Mouse (Mus musculus) myocyte (in vitro differentiated cells): ENCODE measurements at regions not wholly inside any gene's neighbourhood (a gene's known extent, or its start where the extent isn't known, plus 50 kb on each side); places are given as distances from the start of the nearest gene placed in this dataset.
A peak's percentile ranks its signal among the peaks of the same experiment; 100 is the strongest.

Experiments used
- H3K27me3 ChIP-seq: one replicate; pipeline ENCODE4 v1.6.1; 2011; ENCODE audit not compliant: control insufficient read depth, insufficient read depth, insufficient read length
- H3K36me3 ChIP-seq: one replicate; pipeline ENCODE4 v1.6.1; 2011; ENCODE audit not compliant: control insufficient read depth, insufficient read depth
- H3K4me2 ChIP-seq: one replicate; pipeline ENCODE4 v1.6.1; 2011; ENCODE audit warnings: low read depth, control low read depth
- H3K4me3 ChIP-seq: one replicate; pipeline ENCODE4 v1.5.1; 2011; ENCODE audit warnings: mild to moderate bottlenecking, control low read depth, moderate library complexity
- H3K79me2 ChIP-seq: one replicate; pipeline ENCODE4 v1.6.1; 2011; ENCODE audit not compliant: control insufficient read depth, insufficient read depth
- H3ac ChIP-seq: one replicate; pipeline ENCODE4 v1.6.1; 2011; ENCODE audit not compliant: control insufficient read depth, insufficient read length
- CEBPB ChIP-seq: IDR thresholded peaks from 2 replicates; pipeline ENCODE4 v1.6.1; 2011; ENCODE audit warnings: mild to moderate bottlenecking, moderate library complexity; ENCODE audit not compliant: poor library complexity, insufficient read depth, severe bottlenecking
- E2F4 ChIP-seq: IDR thresholded peaks from one replicate; pipeline ENCODE4 v1.6.1; 2011; ENCODE audit warnings: mild to moderate bottlenecking, control low read depth, moderate library complexity; ENCODE audit not compliant: insufficient read depth
- MAX ChIP-seq: IDR thresholded peaks from one replicate; pipeline ENCODE4 v1.6.1; 2011; ENCODE audit warnings: low read depth, mild to moderate bottlenecking, control low read depth
- MYOD1 ChIP-seq, 3 experiments: IDR thresholded peaks; one replicate each; pipeline ENCODE4 v1.6.1; 2011; ENCODE audit warnings: control low read depth in 2 of 3, low read depth in 2 of 3, mild to moderate bottlenecking in 2 of 3, moderate library complexity in 1 of 3; ENCODE audit not compliant: insufficient read length in 2 of 3, control insufficient read depth in 1 of 3
- MYOG ChIP-seq, 3 experiments: IDR thresholded peaks; one replicate each; pipeline ENCODE4 v1.6.1; 2011; ENCODE audit warnings: control low read depth in 2 of 3, low read depth in 2 of 3, mild to moderate bottlenecking in 2 of 3; ENCODE audit not compliant: insufficient read length in 2 of 3, control insufficient read depth in 1 of 3, insufficient read depth in 1 of 3
- POLR2A ChIP-seq: IDR thresholded peaks from one replicate; pipeline ENCODE4 v1.6.1; 2011; ENCODE audit warnings: low read depth, mild to moderate bottlenecking, control low read depth, moderate library complexity; ENCODE audit not compliant: insufficient read length
- POLR2AphosphoS2 ChIP-seq: IDR thresholded peaks from one replicate; pipeline ENCODE4 v1.6.1; 2011; ENCODE audit warnings: low read depth, control low read depth; ENCODE audit not compliant: insufficient read length
- REST ChIP-seq: IDR thresholded peaks from one replicate; pipeline ENCODE4 v1.6.1; 2011; ENCODE audit warnings: mild to moderate bottlenecking, control low read depth, moderate library complexity; ENCODE audit not compliant: insufficient read depth, insufficient read length
- SRF ChIP-seq: IDR thresholded peaks from one replicate; pipeline ENCODE4 v1.6.1; 2011; ENCODE audit warnings: low read depth; ENCODE audit not compliant: control insufficient read depth, insufficient read length
- TCF12 ChIP-seq: IDR thresholded peaks from one replicate; pipeline ENCODE4 v1.6.1; 2011; ENCODE audit warnings: mild to moderate bottlenecking, control low read depth; ENCODE audit not compliant: poor library complexity, insufficient read depth, severe bottlenecking
- TCF3 ChIP-seq: IDR thresholded peaks from one replicate; pipeline ENCODE4 v1.6.1; 2011; ENCODE audit warnings: low read depth, control low read depth; ENCODE audit not compliant: insufficient read length
- USF1 ChIP-seq: IDR thresholded peaks from one replicate; pipeline ENCODE4 v1.6.1; 2011; ENCODE audit warnings: low read depth, mild to moderate bottlenecking, control low read depth, moderate library complexity

- Histone ChIP-seq H3ac (no peak overlapping the region), H3K79me2 (no peaks in the 10 kb centered on the region), H3K27me3 (no peaks in the 10 kb centered on the region), H3K36me3 (no peaks in the 10 kb centered on the region), H3K4me2 (peak overlapping the region; percentile 36), H3K4me3 (no peak overlapping the region)
- no peak for TF ChIP-seq SRF
- TF ChIP-seq CEBPB = 0 out of 2 replicates have a peak, but pooled peaks have one; percentile 33
These were observed 71.4 kb downstream of the Gm26897 start for GRCm38 (mm10) chr5:111805150-111805549.

- H3K79me2 ChIP-seq = no peaks in the 10 kb centered on the region
- no peaks in the 10 kb centered on the region for H3K27me3 ChIP-seq
- no peaks in the 10 kb centered on the region for H3K36me3 ChIP-seq
- TF ChIP-seq E2F4 (no peak), CEBPB (peak; percentile 98)
- H3ac ChIP-seq = no peak overlapping the region
- H3K4me3 ChIP-seq = no peak overlapping the region
- H3K4me2 ChIP-seq = peak overlapping the region; percentile 36
These were observed 72.1 kb downstream of the Gm26897 start for GRCm38 (mm10) chr5:111805761-111806191.

- Histone ChIP-seq H3K4me2 (peak overlapping the region; percentile 35), H3ac (no peak overlapping the region), H3K27me3 (no peaks in the 10 kb centered on the region), H3K79me2 (no peaks in the 10 kb centered on the region), H3K4me3 (no peak overlapping the region), H3K36me3 (no peaks in the 10 kb centered on the region)
- TF ChIP-seq TCF12 (no peak), POLR2AphosphoS2 (no peak), MYOG (IDR thresholded peaks at IDR 0.05; ENCODE audit: control insufficient read depth in 1 of 3, insufficient read depth in 1 of 3, insufficient read length in 2 of 3, low read depth in 2 of 3) (no peak)
These were observed 76.5 kb downstream of the Gm26897 start for GRCm38 (mm10) chr5:111810079-111810808.

- Histone ChIP-seq H3K36me3 (no peaks in the 10 kb centered on the region), H3K4me3 (no peak overlapping the region), H3K4me2 (no peak overlapping the region), H3K27me3 (peaks cover 19% of the 10 kb centered on the region), H3K79me2 (no peaks in the 10 kb centered on the region), H3ac (no peak overlapping the region)
- no peak for TF ChIP-seq USF1
- TF ChIP-seq MYOG (IDR thresholded peaks at IDR 0.05; ENCODE audit: control insufficient read depth in 1 of 3, insufficient read depth in 1 of 3, insufficient read length in 2 of 3, low read depth in 2 of 3) = no peak
- no peak for TF ChIP-seq SRF
- no peak for TF ChIP-seq CEBPB
- TF ChIP-seq MYOD1 (IDR thresholded peaks at IDR 0.05; ENCODE audit: control insufficient read depth in 1 of 3, insufficient read length in 2 of 3, low read depth in 2 of 3) = no peak
- no peak for TF ChIP-seq REST
- no peak for TF ChIP-seq TCF12
- TF ChIP-seq POLR2AphosphoS2 = no peak
- TF ChIP-seq MAX = no peak
- no peak for TF ChIP-seq POLR2A
- no peak for TF ChIP-seq TCF3
- no peak for TF ChIP-seq E2F4
These were observed 78.9 kb downstream of the Gm26897 start for GRCm38 (mm10) chr5:111812581-111812980.

- H3ac ChIP-seq = no peak overlapping the region
- H3K27me3 ChIP-seq = peaks cover 25% of the 10 kb centered on the region
- H3K36me3 ChIP-seq = no peaks in the 10 kb centered on the region
- TF ChIP-seq CEBPB = no peak
- no peak for TF ChIP-seq TCF3
- TF ChIP-seq POLR2A = no peak
- no peak for TF ChIP-seq MYOD1 (IDR thresholded peaks at IDR 0.05; ENCODE audit: control insufficient read depth in 1 of 3, insufficient read length in 2 of 3, low read depth in 2 of 3)
- no peak for TF ChIP-seq MAX
- no peaks in the 10 kb centered on the region for H3K79me2 ChIP-seq
- H3K4me2 ChIP-seq = no peak overlapping the region
- no peak overlapping the region for H3K4me3 ChIP-seq
These were observed 79.5 kb downstream of the Gm26897 start for GRCm38 (mm10) chr5:111813090-111813753.
